Mouse (Mus musculus) telencephalon, adult 2 months (tissue): ENCODE measurements at regions not wholly inside any gene's neighbourhood (a gene's known extent, or its start where the extent isn't known, plus 50 kb on each side); places are given as distances from the start of the nearest gene placed in this dataset.

ENCODE experiments used
- DNase-seq: peaks from one replicate; pipeline ENCODE4 v3.0.0-alpha.2; 2011; ENCODE audit warnings: low read depth, low spot score

DNA sequence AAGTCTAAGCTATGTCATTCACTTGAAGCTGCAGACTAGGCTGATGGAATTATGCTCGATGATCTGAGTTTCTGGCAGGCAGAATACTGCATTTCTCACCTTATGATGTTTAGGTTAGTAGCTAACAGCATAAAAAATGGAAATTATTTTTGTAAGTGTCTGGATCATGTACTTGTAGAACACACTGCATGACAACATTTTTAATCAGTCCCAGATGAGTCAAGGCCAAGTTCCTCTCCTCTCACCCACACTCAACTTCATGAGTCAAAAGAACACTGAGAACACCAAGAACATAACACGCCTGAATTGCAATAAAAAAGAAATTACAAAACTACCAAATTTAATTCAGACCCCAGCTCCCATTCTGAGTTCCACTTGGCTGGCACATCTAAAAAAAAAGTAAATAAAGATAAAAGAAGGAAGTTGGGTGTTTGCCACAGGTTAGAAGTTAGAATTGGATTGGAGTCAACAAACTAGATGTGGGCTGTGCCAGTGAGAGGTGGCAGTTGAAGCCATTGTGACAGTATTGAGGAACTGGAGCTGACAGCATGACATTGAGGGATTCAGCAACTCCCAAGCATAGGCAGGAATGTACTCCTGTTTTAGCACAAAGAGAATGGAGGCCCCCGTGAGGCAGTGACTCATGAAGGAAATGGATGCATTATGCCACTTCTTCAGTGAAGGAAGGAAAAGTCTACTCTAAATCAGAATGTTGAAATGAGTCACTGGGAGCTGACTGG is 222.8 kb upstream of the 4931408C20Rik start:
- DNase-seq = peak; percentile 80

DNA sequence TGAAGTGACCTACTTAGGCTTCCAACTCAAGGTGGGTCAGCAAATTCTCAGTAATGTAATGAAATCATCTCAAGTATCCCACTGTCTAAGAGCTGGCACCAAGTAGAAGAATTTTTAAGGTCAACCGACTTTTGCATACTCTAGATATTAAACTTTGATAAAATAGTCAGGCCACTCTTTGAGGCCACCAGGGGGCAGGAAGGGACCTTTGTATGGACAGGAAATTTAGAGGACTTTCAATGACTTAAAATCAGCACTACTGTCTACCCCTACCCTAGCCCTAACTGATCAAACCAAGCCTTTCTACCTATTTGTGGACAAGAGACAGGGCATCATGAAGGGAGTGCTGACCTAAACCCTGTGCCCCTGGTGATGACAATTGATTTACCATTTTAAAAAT is 215.0 kb upstream of the 4931408C20Rik start:
- DNase-seq = no peak

DNA sequence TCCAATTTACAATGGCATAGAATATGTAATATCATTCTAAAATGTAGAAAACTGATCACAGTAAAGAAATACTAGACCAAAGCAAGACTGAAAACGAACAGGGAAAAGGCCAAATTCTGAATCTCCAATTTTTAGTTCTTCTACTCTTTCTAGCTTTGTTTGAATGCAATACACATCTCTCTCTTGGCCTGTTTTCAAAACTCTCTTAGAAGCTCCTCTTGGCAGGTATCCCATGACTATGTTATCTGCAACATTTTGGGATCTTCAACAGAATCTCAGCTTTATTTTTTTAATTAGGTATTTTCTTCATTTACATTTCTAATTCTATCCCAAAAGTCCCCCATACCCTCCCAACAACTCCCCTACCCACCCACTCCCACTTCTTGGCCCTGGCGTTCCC is 170.2 kb upstream of the 4931408C20Rik start:
- peak; percentile 60 for DNase-seq

DNA sequence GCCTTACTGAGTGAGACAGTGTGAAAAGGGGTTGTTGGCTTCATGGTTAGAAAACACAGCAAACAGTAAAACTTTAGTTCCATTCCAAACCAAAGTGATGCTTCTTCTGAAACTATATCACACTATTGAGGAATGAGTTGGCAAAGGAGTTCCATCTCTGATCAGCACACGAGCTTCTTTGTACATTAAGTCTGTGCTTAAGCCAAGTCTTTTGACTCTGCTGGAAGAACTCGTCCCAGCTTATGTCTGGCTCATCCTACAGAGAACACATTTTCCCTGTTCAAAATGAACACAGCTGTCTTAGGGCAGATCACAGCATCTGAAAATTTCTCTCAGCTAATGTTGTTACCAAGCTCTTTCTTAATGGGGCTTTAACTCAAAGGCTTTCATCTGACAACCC is 166.5 kb upstream of the 4931408C20Rik start:
- peak; percentile 26 for DNase-seq

DNA sequence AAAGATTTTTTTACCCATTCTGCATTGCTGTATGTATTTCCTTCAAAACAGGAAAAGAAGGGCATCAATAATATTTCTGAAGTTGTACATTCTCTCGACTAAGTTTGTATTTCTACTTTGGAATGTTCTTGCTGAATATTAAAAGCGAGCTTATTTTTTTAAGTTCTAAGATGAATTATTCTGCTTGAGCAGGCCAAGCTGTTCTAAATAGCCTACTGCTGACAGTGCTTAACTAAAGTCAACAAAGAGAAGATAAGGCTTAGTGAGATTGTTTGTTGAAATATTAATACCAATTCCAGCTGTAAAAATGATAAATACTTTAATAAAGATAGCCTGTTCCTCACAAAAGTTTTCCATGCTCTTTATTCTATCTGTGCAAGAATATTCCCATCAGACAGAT is 122.0 kb upstream of the 4931408C20Rik start:
- no peak for DNase-seq

DNA sequence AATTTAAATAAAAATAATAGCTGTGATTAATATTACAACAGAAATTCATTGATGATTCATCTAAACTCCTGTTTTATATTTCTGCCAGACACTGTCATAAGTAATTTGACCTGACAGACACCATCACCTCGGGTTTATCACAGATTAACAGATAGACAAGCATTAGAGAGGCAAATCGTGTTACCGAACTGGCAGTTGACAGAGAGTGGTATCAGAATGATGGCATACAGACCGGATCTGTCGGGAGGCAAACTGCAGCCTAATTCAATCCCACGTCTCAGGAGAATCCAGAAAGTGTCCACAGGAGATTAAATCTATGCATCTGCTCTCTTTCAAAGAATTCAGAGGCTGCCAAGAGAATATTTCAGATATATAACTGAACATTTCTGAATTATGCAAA is 77.8 kb upstream of the 4931408C20Rik start:
- DNase-seq = no peak
